Mouse (Mus musculus) liver, postnatal 0 days (tissue): ENCODE measurements around the gene Zbtb20.

Experiments
- CTCF ChIP-seq: sonication (generic); IDR thresholded peaks from 2 replicates; pipeline ENCODE4 v1.5.1; 2016; ENCODE audit warnings: antibody characterized with exemption, low read depth
- EP300 ChIP-seq: IDR thresholded peaks from 2 replicates; pipeline ENCODE4 v1.6.1; 2016; ENCODE audit warnings: antibody characterized with exemption, low read depth, mild to moderate bottlenecking

GRCm38 (mm10) chr16:43476921-43477320, 601.2 kb downstream of the Zbtb20 start:
- TF ChIP-seq CTCF, result no peak
- no peak for TF ChIP-seq EP300
